Mouse (Mus musculus) layer of hippocampus, postnatal 25 days (tissue): ENCODE results near the gene Sqstm1. TPM values are rescaled to one million over a fixed set of nuclear protein-coding genes. Genes with fewer than 3 reads are reported as not detected.
A peak's percentile ranks its signal among the peaks of the same experiment; 100 is the strongest.

Source experiments
- DNase-seq, 2 experiments: peaks; one replicate each; pipeline ENCODE4 v3.0.0; 2022; ENCODE audit warnings: mixed read lengths in 2 of 2, low spot score in 1 of 2; ENCODE audit errors: extremely low spot score in 1 of 2
- total RNA-seq, 2 experiments: library from RNA; stranded (reverse); gene quantifications; 2 replicates each; pipeline ENCODE4 v1.2.3; 2021

The Sqstm1 gene
- total RNA-seq, 2 experiments from 2014 or later: 421 to 453 TPM

GRCm38 (mm10) chr11:50231411-50231810, 20.8 kb upstream of the Sqstm1 start:
- DNase-seq: peak in 1 of 2 experiments; percentile 58

DNA sequence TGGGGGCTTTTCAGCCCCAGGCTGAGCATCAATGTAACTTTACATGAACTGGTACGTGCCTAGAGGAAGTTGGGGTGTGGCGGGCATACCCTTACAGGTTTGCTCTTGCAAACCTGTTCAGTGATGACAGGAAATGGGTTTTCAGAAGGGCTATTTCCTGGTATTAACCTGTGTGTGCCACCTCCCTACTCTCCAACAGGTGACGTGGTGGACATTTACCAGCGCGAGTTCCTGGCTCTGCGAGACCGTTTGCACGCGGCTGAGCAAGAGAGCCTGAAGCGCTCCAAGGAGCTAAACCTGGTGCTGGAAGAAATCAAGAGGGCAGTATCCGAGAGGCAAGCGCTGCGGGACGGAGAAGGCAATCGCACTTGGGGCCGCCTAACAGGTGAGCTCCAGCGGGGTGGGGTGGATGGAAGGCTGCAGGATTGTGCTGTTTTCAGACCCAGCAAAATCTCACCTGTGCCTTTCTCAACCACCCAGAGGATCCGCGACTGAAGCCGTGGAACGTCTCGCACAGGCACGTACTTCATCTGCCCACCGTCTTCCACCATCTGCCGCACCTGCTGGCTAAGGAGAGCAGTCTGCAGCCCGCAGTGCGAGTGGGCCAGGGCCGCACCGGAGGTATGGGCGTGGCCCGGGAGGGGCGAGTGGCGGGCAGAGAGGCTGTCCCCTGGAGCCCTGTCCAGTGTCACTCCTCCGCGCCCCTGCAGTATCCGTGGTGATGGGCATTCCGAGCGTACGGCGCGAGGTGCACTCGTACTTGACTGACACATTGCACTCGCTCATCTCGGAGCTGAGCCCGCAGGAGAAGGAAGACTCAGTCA, 20.1 kb upstream of the Sqstm1 start:
- DNase-seq: no peak

- no peak for DNase-seq
Measured at GRCm38 (mm10) chr11:50229252-50229910, 18.8 kb upstream of the Sqstm1 start.

- DNase-seq: no peak
Measured at GRCm38 (mm10) chr11:50228772-50229171, 18.1 kb upstream of the Sqstm1 start.

DNA sequence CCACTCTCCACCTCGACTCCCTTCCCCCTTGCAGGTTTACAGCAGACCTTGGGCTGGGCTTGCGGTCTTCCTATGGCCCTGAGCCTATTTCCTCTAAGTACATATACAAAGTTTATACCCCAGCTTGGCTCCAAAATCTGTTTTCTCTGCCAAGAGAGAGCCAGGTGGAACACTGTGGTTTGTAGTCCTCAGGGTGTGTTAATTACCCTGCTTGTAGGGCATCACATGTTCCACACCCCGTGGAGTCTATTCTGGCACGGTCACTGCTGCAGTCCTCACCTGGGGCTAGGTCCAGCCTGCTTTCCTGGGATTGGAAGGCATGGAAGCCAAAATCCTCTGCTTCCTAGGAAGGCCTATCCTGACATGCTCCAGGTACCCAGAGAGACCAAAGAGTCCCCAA, 17.1 kb upstream of the Sqstm1 start:
- no peak for DNase-seq

- no peak for DNase-seq
Measured at GRCm38 (mm10) chr11:50227226-50227625, 16.6 kb upstream of the Sqstm1 start.

DNA sequence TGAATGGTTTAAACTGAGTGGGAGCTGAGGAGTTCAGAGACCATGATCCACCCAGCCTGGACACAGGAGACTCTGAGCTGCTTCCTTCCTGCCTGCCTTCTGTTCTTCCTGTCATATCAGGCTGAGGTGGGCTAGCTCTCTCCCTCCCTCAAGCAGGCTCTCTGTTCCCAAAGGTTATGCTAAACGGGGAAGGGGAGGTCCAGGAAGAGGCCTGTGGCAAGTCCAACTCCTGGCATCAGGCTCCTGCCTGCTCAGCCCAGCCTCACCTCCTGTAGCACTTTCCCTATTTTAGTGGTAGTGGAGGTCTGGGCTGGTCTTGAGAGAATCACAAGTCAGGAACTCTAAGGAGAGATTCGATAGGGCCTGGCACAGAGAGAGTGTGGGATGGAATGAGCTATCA, 15.8 kb upstream of the Sqstm1 start:
- no peak for DNase-seq

DNA sequence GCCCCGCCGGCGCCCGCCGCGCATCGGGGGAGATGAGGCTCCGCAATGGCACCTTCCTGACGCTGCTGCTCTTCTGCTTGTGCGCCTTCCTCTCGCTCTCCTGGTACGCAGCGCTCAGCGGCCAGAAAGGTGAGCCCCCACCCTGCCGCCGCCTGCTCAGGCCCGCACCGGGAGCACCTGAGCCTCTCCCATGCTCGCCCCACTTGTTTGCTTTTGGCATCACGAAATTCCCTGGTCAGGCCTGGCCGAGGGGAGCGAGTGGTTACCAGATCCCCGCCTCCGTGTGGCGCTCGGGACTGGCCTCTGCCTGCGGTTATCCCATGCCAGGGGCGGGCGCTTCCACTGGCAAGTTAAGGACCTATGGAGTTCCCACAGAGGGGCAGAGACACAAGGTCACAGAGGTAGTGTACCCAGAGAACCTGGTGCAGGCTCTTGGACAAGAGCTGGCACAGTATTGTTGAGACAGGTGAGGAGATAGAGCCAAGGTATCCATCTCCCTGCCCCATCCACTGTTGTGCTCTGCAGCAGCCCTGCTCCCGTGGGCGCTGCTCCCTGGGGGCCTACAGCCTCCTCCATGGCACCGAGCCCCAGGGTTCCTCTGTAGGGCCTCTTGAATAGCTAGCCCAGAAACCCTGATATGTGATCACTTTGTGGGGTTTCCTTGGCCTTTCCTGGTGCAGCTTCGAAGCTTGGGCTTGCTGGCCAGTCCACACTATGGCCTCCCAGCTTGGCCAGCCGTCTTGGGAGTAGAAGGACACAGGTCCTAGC, 15.2 kb upstream of the Sqstm1 start:
- DNase-seq: peak in 1 of 2 experiments; percentile 48

- peak; percentile 73 to 84 for DNase-seq
Measured at GRCm38 (mm10) chr11:50224671-50225530, 14.3 kb upstream of the Sqstm1 start.

- DNase-seq: no peak
Measured at GRCm38 (mm10) chr11:50223783-50224662, 13.4 kb upstream of the Sqstm1 start.

DNA sequence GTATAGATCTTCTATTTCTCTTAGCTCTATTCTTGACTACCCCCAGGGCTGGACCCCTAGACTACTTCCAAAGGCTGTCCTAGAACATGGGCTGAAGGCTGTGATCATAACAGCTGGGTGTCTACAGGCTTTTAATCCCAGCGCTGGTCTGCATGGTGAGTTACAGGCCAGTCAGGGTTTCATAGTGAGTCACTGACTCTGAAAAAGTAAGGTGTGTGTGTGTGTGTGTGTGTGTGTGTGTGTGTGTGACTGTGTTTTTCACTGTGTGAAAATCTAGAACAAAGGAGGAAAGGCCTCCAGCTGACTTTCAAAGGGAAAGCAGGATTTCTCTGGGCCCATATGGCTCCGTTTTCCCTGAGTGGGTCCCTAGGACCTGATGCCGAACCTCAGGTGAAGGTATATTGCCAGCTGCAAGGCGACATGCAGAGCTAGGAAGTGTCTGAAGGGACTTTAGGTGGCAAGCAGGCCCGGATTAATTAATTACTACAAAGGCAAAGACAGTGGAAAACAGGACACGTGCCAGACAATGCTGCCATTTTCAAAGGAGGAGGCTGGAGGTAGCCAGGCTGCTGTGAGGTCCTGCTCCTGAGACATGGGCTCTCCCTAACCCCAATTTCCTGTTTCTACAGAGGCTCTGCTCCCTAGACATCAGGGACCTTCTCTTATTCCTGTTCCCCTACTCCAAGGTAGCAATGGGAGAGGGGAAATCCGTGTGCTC, 12.1 kb upstream of the Sqstm1 start:
- DNase-seq: no peak

DNA sequence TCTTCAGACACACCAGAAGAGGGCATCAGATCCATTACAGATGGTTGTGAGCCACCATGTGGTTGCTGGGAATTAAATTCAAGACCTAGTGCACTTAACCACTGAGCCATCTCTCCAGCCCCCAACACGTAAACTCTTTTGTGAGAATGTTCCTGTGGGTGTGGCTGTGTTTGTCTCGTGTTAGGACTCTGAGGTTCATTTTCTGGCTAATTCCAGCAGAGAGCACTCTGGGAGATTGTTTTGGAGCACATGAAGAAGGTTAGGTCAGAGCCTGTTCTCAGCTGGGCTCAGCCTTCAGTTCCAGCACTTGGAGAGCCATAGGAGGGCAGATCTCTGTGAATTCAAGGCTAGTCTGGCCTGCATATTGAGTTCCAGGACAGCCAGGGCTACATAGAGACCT, 9.2 kb upstream of the Sqstm1 start:
- DNase-seq: no peak

DNA sequence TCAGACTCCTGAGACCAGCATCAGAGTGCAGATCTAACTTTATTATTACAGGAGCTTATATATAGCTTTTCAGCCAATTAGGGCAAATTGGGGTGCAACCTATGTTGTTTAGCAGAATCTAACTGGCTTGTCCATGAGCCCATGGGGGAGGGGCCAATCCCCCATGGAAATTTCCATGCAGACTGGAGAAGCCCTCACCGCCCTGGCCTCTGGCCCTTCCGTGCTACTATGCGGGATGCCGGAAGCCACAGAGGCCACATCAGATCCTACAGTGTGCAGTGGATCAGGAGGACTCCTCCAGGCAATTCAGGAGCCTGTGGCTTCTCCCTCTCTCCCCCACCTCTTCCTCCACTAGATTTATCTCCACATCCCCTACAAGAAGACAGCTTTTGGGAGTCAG, 7.2 kb upstream of the Sqstm1 start:
- no peak for DNase-seq

GRCm38 (mm10) chr11:50216724-50217366, 6.2 kb upstream of the Sqstm1 start:
- DNase-seq: no peak

DNA sequence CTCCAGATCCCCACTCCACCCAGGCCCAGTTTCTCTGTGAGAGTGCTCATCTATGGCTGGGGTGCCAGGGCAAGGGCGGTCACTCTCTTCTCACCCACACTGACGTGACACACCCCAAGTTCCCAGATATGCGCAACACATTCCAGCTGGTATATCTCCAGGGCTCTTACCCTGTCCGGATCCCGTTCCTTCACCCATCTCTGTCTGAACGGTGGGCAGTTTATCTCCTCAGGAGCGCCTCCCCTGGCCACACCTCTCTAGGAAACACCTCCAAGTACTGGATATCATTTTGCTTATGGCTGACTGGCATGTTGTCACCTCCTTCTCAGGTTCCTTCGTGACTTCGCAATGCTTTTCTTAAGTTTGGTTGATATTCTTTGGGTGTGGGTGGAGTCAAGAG, 5.0 kb upstream of the Sqstm1 start:
- DNase-seq: no peak

- no peak for DNase-seq
Measured at GRCm38 (mm10) chr11:50214631-50215030, 4.0 kb upstream of the Sqstm1 start.

GRCm38 (mm10) chr11:50212848-50213758, 2.5 kb upstream of the Sqstm1 start:
- no peak for DNase-seq
